Mouse (Mus musculus): ENCODE measurements around the gene Bend5.

Bend5 gene

DNA sequence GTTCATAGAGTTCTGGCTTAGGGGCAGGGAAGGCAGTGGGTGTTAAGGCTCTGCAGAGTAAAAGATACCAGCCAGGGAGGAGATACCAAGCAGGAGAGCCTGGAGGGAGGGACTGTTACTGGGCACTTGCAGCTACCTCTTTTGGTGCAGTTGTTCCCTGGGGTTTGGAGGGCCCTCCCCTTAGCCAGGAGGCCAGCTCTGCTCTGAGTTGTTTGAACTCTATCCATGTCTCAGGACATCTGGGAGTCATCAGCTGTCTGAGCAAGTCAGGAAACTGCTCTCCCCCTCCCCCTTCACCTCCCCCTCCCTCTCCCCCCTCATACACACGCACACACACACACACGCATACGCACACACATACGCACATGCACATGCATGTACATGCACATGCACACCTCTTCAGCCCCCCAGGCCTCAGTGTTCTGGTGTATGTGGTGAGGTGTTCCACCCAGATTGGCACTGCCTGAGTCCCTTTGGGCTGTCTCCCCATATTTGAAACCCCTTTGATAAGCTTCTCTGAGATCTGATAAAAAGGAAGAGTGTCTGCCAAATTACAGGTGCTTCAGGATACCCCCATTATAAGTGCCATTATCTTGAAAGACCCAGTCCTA is 72.5 kb downstream of the Bend5 start:
- DNase-seq (ENCODE audit: low read depth) = no peak

DNA sequence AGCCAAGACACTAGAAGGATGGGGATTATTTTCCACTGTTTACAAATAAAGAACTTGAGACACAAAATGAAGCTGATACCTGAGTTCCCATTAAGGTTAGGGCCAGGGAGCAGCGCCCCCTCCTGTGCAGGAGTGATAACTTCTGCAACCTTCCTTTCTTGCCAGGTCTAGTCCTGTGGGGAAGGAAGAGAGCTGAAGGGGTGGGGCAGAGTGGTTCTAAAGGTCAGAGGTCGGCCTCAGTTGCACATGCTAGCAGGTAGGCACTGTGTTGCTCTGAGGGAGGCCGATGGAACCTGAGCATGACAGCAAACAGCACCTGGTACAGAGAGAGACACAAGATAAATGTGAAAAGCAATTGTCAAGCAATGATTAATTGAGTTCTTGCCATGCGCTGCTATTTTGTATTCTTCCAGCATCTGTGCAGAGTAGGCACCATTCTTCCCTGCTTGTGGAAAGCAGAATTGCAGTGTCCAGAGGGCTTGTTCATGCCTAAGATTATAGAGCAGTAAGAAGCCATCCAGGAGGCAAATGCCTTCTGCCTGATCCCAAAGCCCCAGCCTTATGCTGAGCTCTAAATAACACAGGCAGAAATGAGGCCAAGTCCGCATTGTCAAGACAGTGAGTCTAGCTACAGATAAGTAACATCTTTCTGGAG is 79.1 kb downstream of the Bend5 start:
- DNase-seq (ENCODE audit: low read depth) = no peak

DNA sequence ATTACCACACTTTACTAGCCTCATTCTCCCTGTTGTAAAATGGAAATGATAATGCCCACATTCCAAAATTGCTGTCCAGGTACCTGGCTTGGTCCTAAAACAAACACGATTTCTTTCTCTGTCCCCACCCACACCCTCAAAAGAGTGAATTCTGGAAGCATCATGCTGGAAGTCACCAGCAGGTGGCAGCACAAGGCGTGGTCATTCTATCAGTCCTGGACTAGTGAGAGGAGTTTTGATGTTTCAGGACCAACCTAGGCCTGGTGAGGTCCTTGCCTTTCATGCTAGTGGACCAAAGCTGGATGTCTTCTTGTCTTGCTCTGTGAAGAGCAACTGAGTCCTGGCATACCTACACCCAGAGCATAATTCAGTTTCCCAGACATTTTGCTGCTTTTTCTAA is 81.1 kb downstream of the Bend5 start:
- DNase-seq (ENCODE audit: low read depth) = peak; percentile 19

DNA sequence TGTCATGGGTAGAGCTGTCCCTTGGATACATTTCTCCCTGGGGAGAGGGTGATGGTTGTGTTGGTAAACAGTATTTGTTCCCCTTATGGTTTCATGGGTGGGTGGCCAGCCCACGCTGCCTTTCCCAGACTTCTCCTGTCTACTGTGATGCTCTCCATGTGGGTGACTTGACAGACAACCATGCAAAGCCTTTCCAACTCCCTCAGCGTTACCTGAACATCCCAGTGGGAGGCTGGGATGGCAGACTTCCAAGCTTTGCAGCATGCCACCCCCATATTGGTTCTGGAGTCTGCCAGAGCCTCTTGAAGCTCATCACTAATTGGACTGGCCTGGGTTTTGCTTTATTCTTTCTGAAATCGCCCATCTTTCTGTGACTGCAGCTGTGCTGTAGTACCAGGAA is 83.9 kb downstream of the Bend5 start:
- no peak for DNase-seq (ENCODE audit: low read depth)

DNA sequence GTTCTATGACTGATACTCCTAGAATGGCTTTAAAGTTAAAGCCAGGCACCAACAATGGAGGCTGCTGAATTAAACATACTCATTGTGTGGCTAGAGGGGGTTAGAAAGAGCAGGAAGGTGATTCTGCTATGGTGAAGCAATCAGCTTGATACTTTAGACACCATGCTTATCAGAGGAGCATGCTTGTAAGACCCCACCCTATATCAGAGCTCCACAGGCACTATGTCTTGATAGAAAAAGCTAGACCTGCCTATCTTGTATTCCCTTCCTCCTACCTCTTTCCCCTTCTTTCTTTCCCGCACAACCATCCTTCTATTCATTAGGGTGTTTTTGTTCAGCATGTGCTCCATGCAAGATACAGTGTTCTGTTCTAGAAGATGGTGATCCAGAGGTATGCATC is 86.6 kb downstream of the Bend5 start:
- DNase-seq (ENCODE audit: low read depth) = no peak

DNA sequence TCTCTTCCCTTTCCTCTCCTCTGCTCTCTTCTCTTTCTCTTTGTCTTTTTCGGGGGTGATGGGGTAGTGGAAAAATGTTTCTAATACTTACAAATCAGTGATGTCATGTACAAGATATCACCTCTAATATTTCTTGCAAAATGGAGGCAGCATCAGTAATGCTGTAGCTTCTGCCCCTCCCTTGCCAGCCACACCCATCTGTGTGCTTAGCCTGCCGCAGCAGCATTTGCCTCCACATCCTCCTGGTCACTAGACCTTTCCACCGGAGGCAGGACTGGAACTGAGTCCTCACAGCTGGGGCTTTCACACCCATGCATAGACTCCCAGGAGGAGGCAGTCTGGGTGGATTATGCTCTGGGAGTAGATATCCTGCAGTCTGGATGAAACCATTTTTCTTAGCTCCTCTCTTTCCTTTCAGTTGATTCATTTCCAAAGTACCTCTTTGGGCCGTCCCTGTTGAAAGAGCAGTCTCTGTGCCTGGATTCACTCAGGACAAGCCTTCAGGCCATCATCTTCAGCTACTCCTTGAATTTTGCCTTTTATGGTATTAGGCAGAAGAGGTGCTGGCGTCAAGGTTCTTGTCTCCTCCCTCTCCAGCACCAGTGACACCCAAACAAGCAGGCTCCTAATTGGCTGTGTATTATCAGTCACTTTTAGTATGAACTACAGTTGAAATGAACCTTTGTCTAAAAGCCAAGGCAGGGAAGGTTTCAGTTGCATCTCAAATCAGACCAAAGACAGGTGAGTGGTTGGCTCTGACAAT is 88.3 kb downstream of the Bend5 start:
- no peak for DNase-seq (ENCODE audit: low read depth)

DNA sequence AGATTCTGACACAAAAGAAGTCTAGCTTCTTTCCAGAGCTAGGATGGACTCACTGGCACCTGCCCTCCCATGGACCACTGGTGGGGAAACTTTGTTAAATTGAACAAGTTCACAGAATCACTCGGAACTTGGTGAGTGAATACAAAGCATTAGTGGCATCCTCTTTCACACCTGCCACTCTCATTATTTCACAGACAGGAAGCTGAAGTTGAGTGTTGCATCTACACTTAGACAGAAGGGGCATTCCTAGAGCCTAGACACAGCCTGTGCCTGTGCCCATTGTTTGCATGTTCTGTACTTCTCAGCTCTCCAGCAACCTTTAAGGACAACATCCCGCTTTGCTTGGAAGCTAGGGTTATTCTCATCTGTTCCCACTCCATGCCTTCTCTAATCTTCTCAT is 90.1 kb downstream of the Bend5 start:
- DNase-seq (ENCODE audit: low read depth) = no peak
